Mouse (Mus musculus) CH12.LX (cell line): Measurements from ENCODE around the gene Tshz2. TPM values are rescaled to one million over a fixed set of nuclear protein-coding genes. Genes with fewer than 3 reads are reported as not detected.
A peak's percentile ranks its signal among the peaks of the same experiment; 100 is the strongest.

Source experiments
- DNase-seq: peaks from one replicate; pipeline ENCODE4 v3.0.0-alpha.2; 2013; ENCODE audit errors: extremely low read depth
- H3K27ac ChIP-seq: 2 replicates; pipeline ENCODE4 v1.5.1; 2012; ENCODE audit warnings: low read depth, mild to moderate bottlenecking, control low read depth, moderate library complexity; ENCODE audit not compliant: insufficient read depth
- H3K27me3 ChIP-seq: replicated peaks from 2 replicates; pipeline ENCODE3; 2012; ENCODE audit warnings: inconsistent platforms
- H3K36me3 ChIP-seq, 2 experiments: replicated peaks in 1 of 2; 2 replicates each; pipeline versions ENCODE3 to v1.6.1; 2012; ENCODE audit warnings: inconsistent platforms in 1 of 2, low read length in 1 of 2, mild to moderate bottlenecking in 1 of 2, mixed read lengths in 1 of 2, moderate library complexity in 1 of 2; ENCODE audit not compliant: control insufficient read depth in 1 of 2, insufficient read depth in 1 of 2
- H3K4me1 ChIP-seq, 2 experiments: 2 replicates each; pipeline ENCODE4 v1.6.1; 2012; ENCODE audit warnings: inconsistent platforms in 1 of 2, moderate library complexity in 1 of 2; ENCODE audit not compliant: insufficient read depth in 2 of 2, control insufficient read depth in 1 of 2
- H3K4me2 ChIP-seq: 2 replicates; pipeline ENCODE4 v1.6.1; 2012; ENCODE audit warnings: low read depth, mild to moderate bottlenecking, control low read depth; ENCODE audit not compliant: poor library complexity, insufficient read depth, severe bottlenecking
- H3K4me3 ChIP-seq, 3 experiments: fragments of 150-350 bp in 1 of 3; sonication (generic) in 1 of 3; replicated peaks in 1 of 3; 2 replicates each; pipeline versions ENCODE3 to v1.5.1; 2011 to 2012; ENCODE audit warnings: low read depth in 2 of 3, low read length in 2 of 3, mild to moderate bottlenecking in 2 of 3, moderate library complexity in 2 of 3, control low read depth in 1 of 3, improper control_type of control experiment in 1 of 3, inconsistent platforms in 1 of 3, mixed read lengths in 1 of 3; ENCODE audit not compliant: poor library complexity in 1 of 3
- H3K79me2 ChIP-seq: replicated peaks from 2 replicates; pipeline ENCODE4 v1.6.1; 2012; ENCODE audit warnings: mild to moderate bottlenecking, moderate library complexity; ENCODE audit not compliant: control insufficient read depth, poor library complexity, insufficient read depth, severe bottlenecking; ENCODE audit errors: extremely low read depth
- H3K9ac ChIP-seq: 2 replicates; pipeline ENCODE4 v1.6.1; 2012; ENCODE audit warnings: low read depth, mild to moderate bottlenecking, control low read depth, moderate library complexity; ENCODE audit not compliant: insufficient read depth
- H3K9me3 ChIP-seq: replicated peaks from 2 replicates; pipeline ENCODE3; 2012; ENCODE audit warnings: low read length, inconsistent platforms, mixed read lengths
- CTCF ChIP-seq, 2 experiments: IDR thresholded peaks in 1 of 2; conservative IDR thresholded peaks in 1 of 2; 2 replicates each; pipeline ENCODE4 v1.5.1; 2011 to 2012; ENCODE audit warnings: low read depth in 2 of 2, low read length in 2 of 2, improper control_type of control experiment in 1 of 2, inconsistent platforms in 1 of 2, mild to moderate bottlenecking in 1 of 2, moderate library complexity in 1 of 2
- ELF1 ChIP-seq: IDR thresholded peaks from 2 replicates; pipeline ENCODE4 v1.6.1; 2014; ENCODE audit warnings: low read depth, mild to moderate bottlenecking, inconsistent platforms, low read length, improper control_type of control experiment
- JUND ChIP-seq: conservative IDR thresholded peaks from 2 replicates; pipeline ENCODE4 v1.6.1; 2011; ENCODE audit warnings: low read depth, low read length, improper control_type of control experiment
- MAFK ChIP-seq: IDR thresholded peaks from 2 replicates; pipeline ENCODE4 v1.6.1; 2011; ENCODE audit warnings: low read length, improper control_type of control experiment; ENCODE audit not compliant: insufficient replicate concordance
- MEF2A ChIP-seq: IDR thresholded peaks from 2 replicates; pipeline ENCODE4 v1.6.1; 2014; ENCODE audit warnings: low read depth, mild to moderate bottlenecking, inconsistent platforms, low read length, improper control_type of control experiment, borderline replicate concordance
- POLR2A ChIP-seq: IDR thresholded peaks from 2 replicates; pipeline ENCODE4 v1.6.1; 2011; ENCODE audit warnings: low read depth, mild to moderate bottlenecking, improper control_type of control experiment, low read length
- RAD21 ChIP-seq: IDR thresholded peaks from 2 replicates; pipeline ENCODE4 v1.6.1; 2011; ENCODE audit warnings: low read depth, mild to moderate bottlenecking, low read length, improper control_type of control experiment, moderate library complexity
- SMC3 ChIP-seq: IDR thresholded peaks from 2 replicates; pipeline ENCODE4 v1.6.1; 2011; ENCODE audit warnings: low read depth, low read length, improper control_type of control experiment
- ZC3H11A ChIP-seq: IDR thresholded peaks from 2 replicates; pipeline ENCODE4 v1.6.1; 2012; ENCODE audit warnings: low read depth, mild to moderate bottlenecking, inconsistent platforms, low read length, improper control_type of control experiment
- ZMIZ1 ChIP-seq: IDR thresholded peaks from 2 replicates; pipeline ENCODE4 v1.6.1; 2012; ENCODE audit warnings: low read depth, mild to moderate bottlenecking, inconsistent platforms, low read length, improper control_type of control experiment
- ZNF384 ChIP-seq: IDR thresholded peaks from 2 replicates; pipeline ENCODE4 v1.6.1; 2012; ENCODE audit warnings: low read depth, low read length, improper control_type of control experiment, inconsistent platforms
- dilution Hi-C: fragments of 300-500 bp; cut with MboI; formaldehyde crosslinking; loops from 2 replicates; pipeline ENCODE4 v1.14.3; 2020; ENCODE audit warnings: low sequenced_read_pairs; ENCODE audit not compliant: extremely low pct_unique_long_range_greater_than_20kb, extremely low pct_ligation_motif_present
- in situ Hi-C: fragments of 300-500 bp; cut with MboI; formaldehyde crosslinking; loops from 3 replicates; pipeline ENCODE4 v1.14.3; 2019; ENCODE audit warnings: low sequenced_read_pairs, low pct_ligation_motif_present, low pct_unique_long_range_greater_than_20kb, mixed read lengths
- polyA plus RNA-seq: library from polyadenylated mRNA; unstranded; fragments of >175 nt; gene quantifications from 2 replicates; pipeline ENCODE4 v1.2.1, GENCODE M21; 2012; ENCODE audit warnings: low read depth; ENCODE audit not compliant: insufficient read length
- total RNA-seq, 2 experiments: library from RNA; depleted of rRNA; stranded (reverse); fragments of 300-350 nt in 1 of 2; fragments of >200 nt in 1 of 2; gene quantifications; 2 replicates each; pipeline ENCODE4 v1.2.3; 2012 to 2014

The Tshz2 gene
- total and polyA plus RNA-seq, 3 experiments = not detected

DNA sequence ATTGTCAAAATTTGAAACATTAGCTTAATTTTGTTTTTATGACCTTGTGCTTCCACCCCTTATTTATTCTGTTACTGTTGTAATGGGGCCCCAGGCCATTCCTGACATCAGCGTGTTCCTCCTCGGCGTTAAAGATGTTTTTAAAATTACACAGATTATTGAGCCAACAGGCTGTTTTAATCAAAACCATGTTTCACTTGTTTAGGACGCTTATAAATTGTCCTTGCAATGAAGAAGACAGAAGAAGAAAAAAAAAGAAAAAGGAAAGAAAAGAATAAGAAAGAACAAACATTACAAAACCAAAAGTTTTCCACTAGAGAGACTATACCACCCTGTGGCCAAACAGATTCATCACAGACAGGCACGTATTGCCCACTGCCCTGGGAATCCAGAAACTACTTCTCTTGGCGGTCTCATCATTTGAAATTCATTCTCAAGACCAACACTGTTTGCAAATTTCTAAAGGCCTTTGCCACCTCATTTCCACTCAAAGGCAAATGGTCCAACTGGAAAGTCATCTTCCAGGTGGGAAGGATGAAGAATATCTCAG is 444.2 kb downstream of the Tshz2 start:
- H3K27ac ChIP-seq = no peak overlapping the region
- TF ChIP-seq ZC3H11A (no peak), RAD21 (peak; percentile 34), SMC3 (peak; percentile 18; the same call in 1 of the 2 replicates), CTCF (conservative IDR thresholded peaks at IDR 0.05 in 1 of 2, IDR thresholded peaks at IDR 0.05 in 1 of 2; ENCODE audit: low read depth in 2 of 2, low read length in 2 of 2) (peak in 1 of 2 experiments; percentile 32; a peak in 2 of 4 replicates), ZNF384 (peak; percentile 31; the same call in 1 of the 2 replicates), ZMIZ1 (no peak)
- TF ChIP-seq, all 38 proteins: peak for 4
- no peaks in the 10 kb centered on the region for H3K9me3 ChIP-seq
- H3K4me1 ChIP-seq = peaks cover 0 to 2% of the 10 kb centered on the region in 2 experiments; a peak in 1 of 4 replicates
- H3K9ac ChIP-seq = no peak overlapping the region
- H3K27me3 ChIP-seq = peaks cover 15% of the 10 kb centered on the region
- dilution Hi-C loops (no loop called here), in situ Hi-C loops (loop anchor here (25.0 kb wide), 1 partner anchor 1115 kb away; the partner anchor contains the start of gene Zfp64)
- no peaks in the 10 kb centered on the region for H3K36me3 ChIP-seq
- no peak overlapping the region for H3K4me2 ChIP-seq
- no peaks in the 10 kb centered on the region for H3K79me2 ChIP-seq
- no peak for DNase-seq
- no peak overlapping the region for H3K4me3 ChIP-seq

DNA sequence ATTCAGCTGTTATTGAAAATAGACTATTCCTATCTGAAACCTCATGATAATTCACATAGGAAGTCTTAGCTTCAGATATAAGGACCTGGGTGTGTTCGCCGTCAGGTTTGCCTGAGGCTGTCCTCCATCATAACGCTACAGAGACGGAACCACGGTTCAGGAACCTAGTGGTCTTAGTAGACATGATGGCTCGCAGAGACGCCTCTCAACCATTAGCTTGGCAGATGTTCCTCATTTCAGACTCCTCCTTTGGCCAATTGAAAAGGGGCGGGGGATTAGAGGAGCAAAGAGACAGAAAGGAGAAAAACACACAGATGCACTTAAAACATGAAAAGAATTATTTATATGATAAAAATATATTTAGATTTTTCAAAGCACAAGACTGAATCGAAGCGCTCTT is 445.2 kb downstream of the Tshz2 start:
- DNase-seq = no peak
- dilution Hi-C loops = no loop called here

DNA sequence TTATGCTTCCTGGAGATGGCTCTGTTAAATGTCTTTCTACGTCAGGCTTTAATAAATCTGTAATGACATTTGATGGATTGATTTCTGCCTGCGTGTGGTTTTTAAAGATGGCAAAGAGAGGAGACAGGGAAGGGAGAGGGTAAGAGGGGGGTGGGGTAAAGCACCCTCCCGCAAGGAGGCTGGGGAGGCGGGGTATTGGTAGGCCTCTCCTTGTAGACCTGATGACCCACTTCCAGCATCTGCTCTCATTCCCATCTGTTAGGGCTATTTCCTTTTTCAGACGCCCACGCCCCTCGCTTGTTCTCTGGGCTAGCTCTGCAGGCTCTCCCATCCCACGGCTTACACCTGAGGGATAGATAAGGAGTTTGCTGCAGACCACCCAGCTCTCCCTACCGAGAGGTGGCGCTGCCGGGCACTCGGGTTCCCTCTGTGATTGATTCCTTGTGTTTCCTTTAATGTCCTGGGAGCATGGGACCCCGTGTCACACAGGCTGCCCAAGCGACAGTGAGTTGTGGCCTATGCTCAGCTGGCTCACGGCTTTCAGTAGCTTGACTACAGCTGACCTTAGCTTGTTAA is 445.7 kb downstream of the Tshz2 start:
- in situ Hi-C loops = loop anchor here (25.0 kb wide), 1 partner anchor 1116 kb away; the partner anchor contains the start of gene Zfp64
- no peaks in the 10 kb centered on the region for H3K79me2 ChIP-seq
- H3K4me2 ChIP-seq = no peak overlapping the region
- no peak overlapping the region for H3K27ac ChIP-seq
- H3K9me3 ChIP-seq = no peaks in the 10 kb centered on the region
- peaks cover 17% of the 10 kb centered on the region for H3K27me3 ChIP-seq
- peaks cover 0 to 2% of the 10 kb centered on the region in 2 experiments; a peak in 1 of 4 replicates for H3K4me1 ChIP-seq
- DNase-seq = no peak
- no peaks in the 10 kb centered on the region for H3K36me3 ChIP-seq
- no peak overlapping the region for H3K9ac ChIP-seq
- H3K4me3 ChIP-seq = no peak overlapping the region
- dilution Hi-C loops = no loop called here
- TF ChIP-seq MAFK (no peak), CTCF (conservative IDR thresholded peaks at IDR 0.05 in 1 of 2, IDR thresholded peaks at IDR 0.05 in 1 of 2; ENCODE audit: low read depth in 2 of 2, low read length in 2 of 2) (peak in 1 of 2 experiments; percentile 32; a peak in 2 of 4 replicates), MEF2A (no peak)
- TF ChIP-seq, all 38 proteins: peak for 1

More for the DNA sequence above, 445.2 kb downstream of the Tshz2 start:
- in situ Hi-C loops = loop anchor here (25.0 kb wide), 1 partner anchor 1116 kb away; the partner anchor contains the start of gene Zfp64
- Histone ChIP-seq H3K27me3 (peaks cover 17% of the 10 kb centered on the region), H3K4me1 (peaks cover 0 to 2% of the 10 kb centered on the region in 2 experiments; a peak in 1 of 4 replicates), H3K4me3 (no peak overlapping the region)
- TF ChIP-seq ELF1 (no peak), MEF2A (no peak), JUND (no peak), POLR2A (no peak), ZC3H11A (no peak), ZMIZ1 (no peak)
- TF ChIP-seq, all 38 proteins: peak for 0
- Histone ChIP-seq H3K79me2 (no peaks in the 10 kb centered on the region), H3K9me3 (no peaks in the 10 kb centered on the region), H3K4me2 (no peak overlapping the region), H3K27ac (no peak overlapping the region), H3K36me3 (no peaks in the 10 kb centered on the region), H3K9ac (no peak overlapping the region)
